Mouse (Mus musculus): ENCODE measurements around the gene Trpc2.
"Not testable (repeated sequence)": the region's sequence is repeated elsewhere in the genome, so short reads cannot be mapped to it uniquely, and the experiment has no call there.

The Trpc2 gene

DNA sequence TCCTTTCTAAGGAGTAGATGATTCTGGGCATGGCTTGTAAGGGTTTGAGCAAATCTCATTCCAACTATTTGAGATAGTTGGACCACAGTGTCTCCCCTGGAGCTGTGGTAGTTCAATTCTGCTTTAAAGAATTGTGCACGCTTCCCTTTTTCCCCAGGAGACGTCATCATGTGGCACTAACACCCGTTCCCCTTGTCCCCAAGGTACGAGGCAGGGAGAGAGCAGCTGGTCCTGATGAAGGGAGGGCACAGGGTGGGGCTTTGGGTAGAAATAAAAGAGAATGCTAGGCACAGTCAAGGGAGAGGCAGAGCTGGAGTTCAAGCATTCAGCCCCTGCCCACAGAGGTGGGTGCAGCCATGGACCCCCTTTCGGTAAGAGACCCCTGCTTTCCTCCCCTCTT is at the start of gene Trpc2:
TSS of gene Trpc2 (plus strand) at position 301 of the 400 bp plus-strand sequence.
- DNase-seq, result no peak

DNA sequence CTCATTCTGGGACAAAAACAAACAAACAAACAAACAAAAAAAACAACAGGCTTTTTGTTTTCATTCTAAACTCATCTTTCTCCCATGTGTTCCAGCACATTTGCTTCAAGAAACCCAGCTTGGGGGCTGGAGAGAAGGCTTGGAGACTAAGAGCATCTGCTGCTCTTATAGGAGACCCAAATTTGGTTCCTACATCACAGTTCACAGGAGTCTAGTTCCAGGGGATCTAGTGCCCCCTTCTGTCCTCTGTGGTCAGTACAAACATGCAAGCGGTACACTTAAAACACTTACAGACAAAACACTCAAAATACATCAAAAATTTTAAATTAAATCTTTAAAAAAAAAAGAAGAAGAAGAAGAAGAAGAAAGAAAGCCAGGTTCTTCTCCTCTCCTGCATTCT is 48.0 kb upstream of the Trpc2 start:
- peak; percentile 42 to 52 for DNase-seq

DNA sequence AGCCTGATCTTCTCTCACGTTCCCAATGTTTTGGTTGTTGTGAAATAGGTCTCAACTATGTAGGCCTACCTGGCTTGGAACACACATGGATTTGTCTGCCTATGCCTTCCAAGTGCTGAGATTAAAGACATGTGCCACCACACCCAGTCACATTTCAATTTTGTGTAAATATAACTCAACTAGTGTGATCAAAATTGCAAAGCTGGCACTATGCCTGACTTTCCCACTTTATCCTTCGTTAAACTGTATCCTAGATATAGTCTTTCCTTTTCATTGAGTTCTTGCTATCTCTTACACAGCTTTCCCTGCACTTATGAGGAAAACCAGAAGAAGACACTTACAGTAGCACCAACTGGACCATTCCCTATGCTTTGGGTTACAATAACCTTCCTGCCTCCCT is 47.4 kb upstream of the Trpc2 start:
- DNase-seq, result no peak

DNA sequence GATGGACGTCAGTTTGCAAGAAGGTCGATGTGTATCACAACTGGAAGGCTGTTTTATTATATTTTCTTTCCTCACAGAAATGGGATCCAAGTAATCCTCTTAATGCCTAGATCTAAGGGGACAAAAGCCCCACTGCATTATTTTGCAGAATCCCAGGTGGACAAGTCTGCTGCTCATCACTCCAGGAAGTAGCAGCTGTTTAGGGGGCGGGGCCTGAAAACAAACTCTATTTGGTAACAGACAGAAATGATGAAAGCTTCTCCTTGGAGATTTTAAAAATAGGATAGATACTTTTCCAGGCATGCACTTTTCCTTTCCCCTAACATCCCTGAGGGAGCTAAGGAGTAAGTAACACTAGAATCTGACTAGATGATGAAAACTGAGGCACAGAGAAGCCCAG is 45.6 kb upstream of the Trpc2 start:
- no peak for DNase-seq

DNA sequence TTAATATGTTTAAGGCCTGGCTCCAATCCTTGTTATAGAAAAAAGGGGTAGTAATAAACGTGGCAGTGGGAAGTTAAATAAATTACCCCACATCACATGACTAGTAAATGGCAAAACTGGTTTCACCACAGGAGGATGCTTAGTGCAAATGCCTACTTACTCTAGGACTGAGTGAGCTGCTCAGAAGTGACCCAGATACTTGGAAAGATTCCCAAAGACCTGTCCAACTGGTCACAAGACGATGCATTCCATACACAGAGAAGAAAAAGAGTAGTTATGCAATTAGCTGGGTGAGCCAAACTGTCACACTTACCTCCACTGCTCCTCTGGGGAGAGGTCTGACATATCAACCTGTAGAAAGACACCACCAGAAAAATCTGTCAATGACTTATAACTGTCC is 40.6 kb upstream of the Trpc2 start:
- no peak for DNase-seq

DNA sequence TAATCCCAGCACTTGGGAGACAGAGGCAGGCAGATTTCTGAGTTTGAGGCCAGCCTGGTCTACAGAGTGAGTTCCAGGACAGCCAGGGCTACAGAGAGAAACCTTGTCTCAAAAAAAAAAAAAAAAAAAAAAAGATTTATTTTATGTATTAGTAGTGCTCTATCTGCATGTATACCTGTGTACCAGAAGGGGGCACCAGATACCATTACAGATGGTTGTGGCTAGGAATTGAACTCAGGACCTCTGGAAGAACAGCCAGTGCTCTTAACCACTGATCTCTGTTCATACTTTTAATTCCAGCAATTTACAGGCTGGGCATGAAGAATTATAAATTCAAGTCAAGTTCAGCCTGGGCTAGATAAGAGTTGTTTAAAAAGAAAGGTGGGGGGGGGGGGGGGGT is 34.4 kb upstream of the Trpc2 start:
- DNase-seq, result not testable (repeated sequence)

DNA sequence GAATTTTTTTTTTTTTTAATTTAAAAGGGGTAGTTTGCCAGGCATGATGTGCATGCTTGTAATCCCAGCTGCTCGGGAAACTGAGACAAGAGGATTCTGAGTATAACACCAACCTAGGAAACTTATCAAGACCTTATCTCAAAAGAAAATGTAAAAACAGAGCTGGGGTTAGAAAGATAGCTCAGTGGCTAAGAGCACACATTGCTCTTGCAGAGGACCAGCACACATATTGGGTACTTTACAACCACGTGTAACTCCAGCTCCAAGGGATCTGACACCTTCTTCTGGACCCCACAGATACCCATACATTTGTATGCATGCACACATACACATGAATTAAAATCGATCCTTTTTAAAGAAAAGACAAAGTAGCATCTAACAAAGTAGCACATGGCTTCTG is 21.6 kb upstream of the Trpc2 start:
- DNase-seq, result no peak

DNA sequence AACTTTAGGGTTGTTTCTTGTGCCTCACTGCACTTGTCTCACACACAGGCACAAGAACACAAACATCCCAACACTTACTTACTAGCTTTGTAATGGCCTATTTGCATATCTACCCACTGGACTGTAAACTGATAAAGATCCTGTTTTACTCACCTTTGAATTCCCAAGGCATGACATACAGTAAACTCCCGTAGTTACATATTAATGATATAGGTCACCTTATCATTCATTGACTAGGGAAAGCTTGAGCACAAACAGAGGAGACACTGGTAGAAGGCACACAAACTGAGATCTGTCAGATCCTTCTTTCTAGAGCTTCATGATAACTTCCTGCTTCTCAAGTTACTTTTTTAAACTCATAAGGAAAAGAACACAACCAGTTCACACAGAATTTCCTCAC is 20.7 kb upstream of the Trpc2 start:
- no peak for DNase-seq

DNA sequence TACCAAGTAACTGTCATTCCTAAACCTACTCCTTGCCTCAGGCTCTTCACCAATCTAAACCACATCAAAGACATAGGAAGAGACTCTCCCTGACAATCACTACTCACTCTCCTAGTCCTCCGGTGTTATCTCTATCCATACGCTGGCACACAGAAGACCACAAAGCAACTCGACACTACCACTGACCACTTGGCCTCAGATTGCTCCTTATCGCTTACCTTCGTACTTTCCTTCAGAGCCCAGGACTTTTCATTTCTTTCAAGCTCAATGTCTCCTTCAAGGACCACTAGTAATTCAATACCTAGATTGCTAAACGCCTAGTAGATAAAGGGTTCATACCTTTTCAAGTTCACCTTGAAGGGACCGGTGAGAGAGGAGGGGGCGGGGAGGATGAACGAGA is 19.0 kb upstream of the Trpc2 start:
- no peak for DNase-seq

DNA sequence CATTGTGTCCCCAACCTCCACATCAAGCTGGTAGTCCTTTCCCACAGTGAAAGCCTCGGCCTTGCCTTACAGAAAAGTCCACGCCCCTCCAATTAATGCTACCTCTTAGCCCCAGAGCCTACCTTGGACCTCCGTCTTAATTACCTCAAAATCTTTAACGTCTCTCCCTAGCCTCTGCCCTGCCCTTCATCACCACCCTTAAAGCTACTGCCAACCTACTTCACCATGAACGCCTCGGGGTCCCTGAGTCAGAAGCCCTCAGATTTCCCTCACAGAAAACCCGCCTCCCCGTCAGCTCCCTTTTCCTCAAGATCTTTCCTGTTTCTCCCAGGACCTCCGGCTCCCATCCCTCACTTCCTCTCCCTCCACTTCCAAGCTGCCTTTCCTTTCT is 18.3 kb upstream of the Trpc2 start:
- no peak for DNase-seq

DNA sequence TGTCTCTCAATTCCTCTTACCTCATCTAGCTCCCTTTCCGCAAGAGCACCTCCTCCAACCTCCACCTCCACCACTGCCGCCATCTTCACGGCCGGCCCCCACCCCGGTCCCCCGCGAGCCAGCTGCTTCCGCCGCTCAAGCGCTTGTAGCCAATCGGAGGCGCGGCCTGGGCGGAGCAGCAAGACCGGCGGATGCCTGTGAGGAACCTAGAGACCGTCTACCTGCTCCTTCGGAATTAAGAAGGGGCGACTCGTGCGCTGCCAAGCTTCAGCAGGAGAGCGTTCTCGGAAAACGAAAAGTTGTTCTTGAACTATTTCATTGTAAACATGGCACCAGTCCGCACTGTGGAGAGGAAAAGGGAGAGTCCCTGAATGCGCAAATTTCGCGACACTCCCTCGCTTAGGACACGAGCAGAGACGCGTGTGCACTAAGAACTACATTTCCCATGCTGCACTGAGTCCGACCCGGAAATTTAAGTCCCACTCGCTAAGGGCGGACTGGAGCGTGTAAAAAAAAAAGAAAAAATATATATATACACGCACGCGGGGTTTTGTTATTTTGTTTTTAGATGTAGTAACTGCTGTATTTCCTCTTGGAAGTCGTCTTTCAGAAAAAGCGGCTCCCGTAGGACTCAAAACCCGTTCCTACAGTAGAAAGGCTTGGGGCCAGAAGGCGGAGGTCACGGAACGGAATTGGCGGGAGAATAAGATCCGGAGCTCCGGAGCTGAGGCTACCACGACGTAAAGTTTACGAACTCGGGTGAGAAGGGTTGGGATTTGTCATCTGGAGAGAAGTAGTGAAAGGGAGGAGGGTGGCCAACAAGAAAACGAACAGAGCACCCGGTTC is 17.6 kb upstream of the Trpc2 start, which contains the start of the genes Rnf121, Xndc1 and Xntrpc:
TSS of gene Rnf121 (minus strand) at position 424 of the 846 bp plus-strand sequence.
TSS of gene Xndc1 (plus strand) at position 466 of the 846 bp plus-strand sequence.
TSS of gene Xntrpc (plus strand) at position 668 of the 846 bp plus-strand sequence.
- DNase-seq, result peak; percentile 93 to 94

DNA sequence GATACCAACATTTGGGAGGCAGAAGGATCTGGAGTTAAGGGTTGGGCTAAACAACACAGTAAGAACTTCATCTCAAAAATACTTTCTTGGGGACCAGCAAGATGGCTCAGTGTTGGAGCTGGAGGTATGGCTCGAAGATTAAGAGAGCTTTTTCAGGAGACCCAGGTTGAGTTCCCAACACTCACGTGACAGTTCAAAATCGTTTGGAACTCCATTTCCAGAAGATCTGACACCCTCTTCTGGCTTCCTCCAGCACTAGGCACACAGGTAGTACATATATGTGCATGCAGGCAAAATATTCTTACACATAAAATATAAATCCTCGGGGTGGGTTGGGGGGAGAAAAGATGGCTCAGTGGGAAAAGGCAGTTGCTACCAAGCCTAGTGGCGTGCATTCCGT is 16.6 kb upstream of the Trpc2 start:
- no peak for DNase-seq

DNA sequence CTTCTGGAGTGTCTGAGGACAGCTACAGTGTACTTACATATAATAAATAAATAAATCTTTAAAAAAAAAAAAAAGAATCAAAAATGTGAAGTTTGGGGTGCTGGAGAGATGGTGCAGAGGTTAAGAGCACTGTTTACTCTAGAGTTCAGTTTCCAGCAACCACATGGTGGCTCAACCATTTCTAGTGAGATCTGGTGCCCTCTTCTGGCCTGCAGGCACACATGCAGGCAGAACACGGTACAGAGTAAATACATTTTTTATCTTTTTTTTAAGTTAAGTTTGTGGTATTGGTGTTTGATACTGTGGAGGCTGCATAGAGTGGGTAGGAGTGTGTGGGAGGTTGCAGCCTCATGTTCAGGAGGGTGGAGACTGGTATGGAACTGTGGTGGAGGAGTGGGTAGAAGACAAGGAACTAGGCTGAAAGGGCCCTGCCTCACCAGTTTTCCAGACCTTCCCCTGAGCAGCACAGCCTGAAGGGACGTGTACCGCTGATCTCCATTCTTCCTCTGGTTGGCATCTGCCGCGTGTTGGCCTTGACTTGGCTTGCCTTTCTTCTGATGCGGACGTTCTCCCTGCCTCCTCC is 6.1 kb upstream of the Trpc2 start:
- DNase-seq, result peak in 1 of 2 experiments; percentile 29

DNA sequence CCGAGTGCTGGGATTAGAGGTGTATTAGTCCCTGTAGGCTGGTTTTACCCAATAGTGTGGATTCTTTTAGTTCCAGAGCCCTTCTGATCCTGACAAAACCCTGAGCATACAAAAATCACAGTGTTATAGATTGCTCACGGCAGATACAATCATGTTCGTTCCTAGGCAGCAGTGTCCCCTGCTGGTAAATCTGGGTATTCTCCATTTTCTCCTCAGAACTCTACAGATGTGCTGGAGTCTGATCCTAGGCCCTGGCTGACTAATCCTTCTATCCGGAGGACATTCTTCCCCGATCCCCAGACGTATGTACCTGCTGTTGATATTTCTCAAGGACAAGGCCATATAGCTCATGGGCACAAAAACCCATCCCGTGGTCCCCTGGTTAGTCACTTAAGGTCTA is 4.4 kb upstream of the Trpc2 start:
- peak; percentile 55 to 68 for DNase-seq

DNA sequence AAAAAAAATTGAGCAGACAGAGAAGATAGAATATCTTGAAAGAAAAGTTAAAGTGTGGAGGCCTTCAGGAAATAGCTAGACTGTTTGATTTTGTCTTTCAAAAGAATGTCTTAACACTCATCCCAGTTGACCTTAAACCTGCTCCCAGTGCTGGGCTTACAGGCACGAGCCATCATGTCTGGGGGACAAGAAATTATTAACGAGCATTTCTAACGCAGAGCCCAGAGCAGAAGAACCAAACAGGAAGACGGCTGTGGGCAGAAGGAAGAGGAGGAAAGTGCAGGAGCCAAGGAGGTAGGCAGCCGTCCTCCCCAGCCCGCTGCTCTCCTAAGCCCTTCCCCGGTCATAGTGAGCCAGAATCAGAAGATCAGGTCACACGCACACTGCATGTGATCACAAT is 2.6 kb upstream of the Trpc2 start:
- DNase-seq, result no peak

DNA sequence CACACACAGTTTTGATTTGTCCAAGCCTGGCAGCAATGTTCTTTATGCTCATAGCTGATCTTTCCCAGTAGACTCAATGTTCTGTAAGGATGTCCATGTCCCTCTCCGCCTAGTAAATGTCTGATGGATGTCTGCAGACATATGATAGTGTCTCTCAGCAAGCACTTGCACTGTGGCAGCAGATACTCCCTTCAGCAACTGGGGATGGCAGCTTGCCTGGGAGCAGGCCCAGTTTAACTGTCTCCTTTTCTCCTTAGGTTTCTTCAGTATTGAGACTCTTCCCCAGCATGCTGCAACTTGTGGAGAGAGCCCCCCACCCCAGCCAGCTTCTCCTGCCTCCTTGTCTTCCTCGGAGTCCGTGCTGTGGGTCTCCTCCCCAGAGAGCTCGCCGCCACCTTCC is 1.1 kb upstream of the Trpc2 start:
- no peak for DNase-seq

DNA sequence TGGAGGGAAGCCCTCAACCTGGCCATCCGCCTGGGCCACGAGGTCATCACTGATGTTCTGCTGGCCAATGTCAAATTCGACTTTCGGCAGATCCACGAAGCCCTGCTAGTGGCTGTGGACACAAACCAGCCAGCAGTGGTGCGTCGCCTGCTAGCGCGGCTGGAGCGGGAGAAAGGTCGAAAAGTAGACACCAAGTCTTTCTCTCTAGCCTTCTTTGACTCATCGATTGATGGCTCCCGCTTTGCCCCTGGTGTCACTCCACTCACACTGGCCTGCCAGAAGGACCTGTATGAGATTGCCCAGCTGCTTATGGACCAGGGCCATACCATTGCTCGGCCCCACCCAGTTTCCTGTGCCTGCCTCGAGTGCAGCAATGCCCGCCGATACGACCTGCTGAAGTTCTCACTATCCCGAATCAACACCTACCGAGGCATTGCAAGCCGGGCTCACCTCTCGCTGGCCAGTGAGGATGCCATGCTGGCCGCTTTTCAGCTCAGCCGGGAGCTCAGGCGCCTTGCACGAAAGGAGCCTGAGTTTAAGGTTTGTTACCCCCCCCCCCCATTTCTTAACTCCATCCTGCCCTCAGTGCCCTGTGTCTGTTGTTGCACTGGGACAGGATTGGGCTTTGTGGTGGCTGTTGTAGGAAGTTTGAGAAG is 1.3 kb downstream of the Trpc2 start:
- DNase-seq, result no peak

DNA sequence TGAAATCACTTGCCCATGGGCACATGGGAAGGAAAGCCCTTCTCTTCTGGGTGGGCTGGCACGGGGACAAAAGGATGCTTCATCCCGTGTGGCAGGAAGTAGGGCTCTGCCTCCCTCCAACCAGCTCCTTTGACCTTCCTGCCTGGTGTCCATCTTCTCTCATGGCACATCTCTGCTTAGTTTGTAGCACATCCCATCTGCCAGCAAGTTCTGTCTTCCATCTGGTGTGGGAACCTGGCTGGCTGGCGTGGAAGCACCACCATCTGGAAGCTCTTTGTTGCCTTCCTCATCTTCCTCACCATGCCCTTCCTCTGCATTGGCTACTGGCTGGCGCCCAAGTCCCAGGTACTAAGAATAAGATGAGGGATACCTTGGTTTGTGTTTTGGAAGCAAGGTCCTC is 4.4 kb downstream of the Trpc2 start:
- peak; percentile 41 to 46 for DNase-seq

DNA sequence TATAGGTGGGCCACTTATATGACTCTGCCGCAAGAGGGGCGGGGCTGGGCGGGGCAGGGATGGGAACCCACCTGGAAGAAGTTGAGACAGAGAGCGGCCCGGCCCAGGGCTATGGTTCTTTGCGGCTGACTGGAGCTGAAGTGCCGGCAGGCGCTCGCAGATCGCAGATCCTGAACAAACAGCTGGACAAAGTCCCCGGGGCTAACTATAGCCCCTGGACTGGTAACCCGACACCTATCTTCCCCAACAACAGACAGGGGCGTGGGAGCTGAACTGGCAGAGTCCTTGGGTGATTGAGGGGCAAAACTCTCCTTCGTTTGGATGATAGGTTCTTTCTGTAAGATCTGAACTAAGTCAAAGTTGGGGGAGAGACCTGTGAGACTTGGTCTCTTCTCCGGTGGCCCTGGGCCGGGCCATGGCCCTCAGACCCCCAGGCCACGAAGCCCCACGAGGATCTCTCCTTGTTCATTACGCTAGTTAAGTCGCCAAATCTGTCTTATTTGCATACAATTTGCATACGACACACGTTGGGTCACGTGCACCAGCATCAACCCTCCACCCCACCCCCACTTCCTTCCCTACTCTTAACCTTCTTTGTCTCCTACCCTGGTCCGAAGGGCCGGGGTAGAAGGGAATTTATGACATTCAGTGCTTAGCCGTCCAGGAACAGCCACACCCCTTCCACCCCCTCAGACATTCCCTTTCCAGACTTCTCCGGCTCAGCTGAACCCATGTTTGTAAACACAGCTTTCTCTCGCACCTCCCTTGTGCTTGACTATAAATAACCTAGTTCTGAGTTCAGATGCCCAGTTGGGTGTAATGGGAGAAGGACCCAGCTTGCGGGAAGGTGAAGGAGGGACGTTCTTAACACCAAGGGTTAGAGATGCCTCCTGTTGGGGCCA is 17.1 kb downstream of the Trpc2 start:
- DNase-seq, result no peak

DNA sequence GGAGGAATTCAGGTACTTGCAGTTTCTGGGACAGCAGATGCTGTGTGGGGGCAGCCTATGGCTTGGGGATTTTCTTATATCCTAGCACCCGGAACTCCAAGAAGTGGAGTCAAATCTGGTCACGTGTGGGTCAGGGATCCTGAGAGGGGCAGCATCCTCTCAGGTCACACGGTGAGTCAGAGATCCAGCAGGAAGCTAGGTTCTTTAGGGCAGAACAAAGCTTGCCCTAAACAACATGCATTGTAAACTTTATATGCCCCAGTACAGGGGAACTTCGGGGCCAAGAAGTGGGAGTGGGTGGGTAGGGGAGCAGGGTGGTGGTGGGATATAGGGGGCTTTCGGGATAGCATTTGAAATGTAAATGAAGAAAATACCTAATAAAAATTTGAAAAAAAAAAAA is 18.0 kb downstream of the Trpc2 start:
- DNase-seq, result no peak

DNA sequence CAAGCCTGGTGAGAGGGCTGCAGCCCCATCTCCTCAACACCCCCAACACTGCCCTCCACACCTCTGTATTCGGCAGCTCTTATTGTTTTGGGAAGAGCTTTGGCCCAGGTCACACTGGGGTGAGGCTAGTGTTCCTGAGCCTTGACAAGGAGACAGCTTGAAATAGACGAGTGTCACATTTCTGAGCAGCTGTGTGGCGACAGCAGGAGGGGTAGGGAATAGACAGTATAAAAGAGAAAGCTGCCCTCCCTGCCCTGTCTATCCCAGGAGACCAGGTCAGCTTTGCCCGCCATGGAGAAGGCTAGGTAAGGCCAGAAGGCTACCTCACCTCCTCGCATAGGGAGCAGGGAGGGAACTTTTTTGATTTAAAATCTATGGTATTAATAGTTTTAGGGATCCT is 18.6 kb downstream of the Trpc2 start, which contains the start of gene Art1:
TSS of gene Art1 (plus strand) at position 257 of the 400 bp plus-strand sequence.
- DNase-seq, result no peak

DNA sequence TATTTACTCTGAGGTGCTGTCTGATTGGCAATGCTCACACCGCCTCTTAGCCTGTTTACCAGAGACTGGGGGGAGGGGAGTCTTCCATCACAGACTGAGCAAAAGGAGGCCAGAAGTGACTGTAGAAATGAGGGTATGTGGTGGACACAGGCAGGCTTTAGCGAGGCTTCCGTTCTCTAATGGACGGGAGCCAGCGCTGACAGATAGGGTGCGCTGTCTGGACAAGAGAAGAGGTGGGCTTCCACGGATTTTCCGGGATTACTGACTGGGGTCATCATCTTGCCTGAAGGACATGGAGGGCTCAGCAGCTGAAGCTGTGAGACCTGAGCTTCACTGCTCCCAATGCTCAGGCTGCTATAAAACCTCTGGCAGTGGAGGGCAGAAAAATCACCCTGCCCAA is 19.3 kb downstream of the Trpc2 start:
- DNase-seq, result peak in 1 of 2 experiments; percentile 38

DNA sequence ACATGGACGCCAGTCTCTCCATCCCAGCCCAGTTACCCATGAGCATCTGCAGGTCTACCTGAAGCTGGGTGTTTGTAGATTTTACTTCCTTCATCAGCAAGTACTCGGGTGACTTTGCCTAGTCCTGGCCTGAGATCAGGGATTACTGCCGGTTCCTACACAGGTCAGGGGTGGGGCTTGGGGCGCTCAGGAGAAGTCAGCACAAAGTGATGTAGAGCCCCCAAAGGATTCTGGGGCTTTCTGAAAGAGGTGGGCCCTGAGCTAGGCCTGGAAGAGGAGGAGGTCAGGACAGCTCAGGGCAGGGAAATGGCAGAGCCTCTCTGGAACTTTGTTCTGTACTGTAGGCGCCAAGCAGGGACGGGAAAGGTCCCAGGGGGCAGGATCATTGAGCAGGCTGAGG is 19.8 kb downstream of the Trpc2 start:
- no peak for DNase-seq

Data from cerebellum, postnatal 14 days (tissue).